Mouse (Mus musculus) brain, embryonic 14.5 days (tissue): ENCODE data around the gene Gm4881. TPM values are rescaled to one million over a fixed set of nuclear protein-coding genes. Genes with fewer than 3 reads are reported as not detected.

Source experiments
- DNase-seq: peaks from one replicate; pipeline ENCODE4 v3.0.0-alpha.2; 2011; ENCODE audit warnings: low read depth
- CTCF ChIP-seq: fragments of 200-500 bp; IDR thresholded peaks from 2 replicates; pipeline ENCODE4 v1.5.1; 2012; ENCODE audit warnings: inconsistent platforms, mild to moderate bottlenecking, moderate library complexity, borderline replicate concordance; ENCODE audit not compliant: insufficient read depth, insufficient read length; ENCODE audit errors: extremely low read depth
- POLR2A ChIP-seq: fragments of 200-500 bp; IDR thresholded peaks from 2 replicates; pipeline ENCODE4 v1.6.1; 2012; ENCODE audit warnings: mild to moderate bottlenecking, inconsistent platforms, borderline replicate concordance; ENCODE audit not compliant: poor library complexity, insufficient read depth, insufficient read length, severe bottlenecking; ENCODE audit errors: extremely low read depth
- polyA plus RNA-seq: library from polyadenylated mRNA; depleted of rRNA; stranded (reverse); fragments of >200 nt; gene quantifications from 2 replicates; pipeline ENCODE4 v1.2.3, GENCODE M21; 2012

Gene Gm4881
- polyA plus RNA-seq, 1 experiment, result 11.2 TPM

- DNase-seq, result no peak
- TF ChIP-seq POLR2A (no peak), CTCF (no peak)
Observed at GRCm38 (mm10) chr7:24947316-24948048, 3.2 kb upstream of the Gm4881 start.

- TF ChIP-seq CTCF, result no peak
- TF ChIP-seq POLR2A, result no peak
- DNase-seq, result no peak
Observed at GRCm38 (mm10) chr7:24943641-24944040, 653 bp downstream of the Gm4881 start.

- DNase-seq, result no peak
- no peak for TF ChIP-seq POLR2A
- TF ChIP-seq CTCF, result no peak
Observed at GRCm38 (mm10) chr7:24931651-24932050, 12.6 kb downstream of the Gm4881 start.

GRCm38 (mm10) chr7:24930475-24930874 lies 13.8 kb downstream of the Gm4881 start:
- TF ChIP-seq POLR2A, result no peak
- no peak for TF ChIP-seq CTCF

GRCm38 (mm10) chr7:24919728-24920127 lies 24.6 kb downstream of the Gm4881 start:
- TF ChIP-seq CTCF (no peak), POLR2A (no peak)
- DNase-seq, result no peak

More at GRCm38 (mm10) chr7:24930475-24930874, 13.8 kb downstream of the Gm4881 start:
- DNase-seq, result no peak

- DNase-seq, result no peak
- TF ChIP-seq CTCF, result no peak
Observed at GRCm38 (mm10) chr7:24918763-24919323, 25.5 kb downstream of the Gm4881 start.

GRCm38 (mm10) chr7:24912480-24912879 lies 31.8 kb downstream of the Gm4881 start:
- no peak for DNase-seq

GRCm38 (mm10) chr7:24907211-24907748 lies 37.0 kb downstream of the Gm4881 start:
- no peak for TF ChIP-seq CTCF
- DNase-seq, result no peak

More at GRCm38 (mm10) chr7:24912480-24912879, 31.8 kb downstream of the Gm4881 start:
- no peak for TF ChIP-seq CTCF
- no peak for TF ChIP-seq POLR2A

GRCm38 (mm10) chr7:24906551-24906950 lies 37.7 kb downstream of the Gm4881 start:
- TF ChIP-seq POLR2A (no peak), CTCF (no peak)
- DNase-seq, result no peak

- TF ChIP-seq POLR2A (no peak), CTCF (peak; percentile 75)
- DNase-seq, result peak; percentile 80
Observed at GRCm38 (mm10) chr7:24904936-24905335, 39.4 kb downstream of the Gm4881 start.

GRCm38 (mm10) chr7:24904070-24904483 lies 40.2 kb downstream of the Gm4881 start:
- TF ChIP-seq CTCF, result peak; percentile 23; the same call in 1 of the 2 replicates
- TF ChIP-seq POLR2A, result no peak; the same call in 1 of the 2 replicates
- peak; percentile 100 for DNase-seq

- DNase-seq, result peak; percentile 12
- TF ChIP-seq POLR2A (no peak), CTCF (no peak)
Observed at GRCm38 (mm10) chr7:24903444-24903825, 40.9 kb downstream of the Gm4881 start.
